Mouse (Mus musculus) lung, postnatal 0 days (tissue): ENCODE results near the gene Pole.

Source experiments
- CTCF ChIP-seq: IDR thresholded peaks from 2 replicates; pipeline ENCODE4 v1.5.1; 2016; ENCODE audit warnings: antibody characterized with exemption, mild to moderate bottlenecking
- EP300 ChIP-seq: IDR thresholded peaks from 2 replicates; pipeline ENCODE4 v1.6.1; 2016; ENCODE audit warnings: antibody characterized with exemption, mild to moderate bottlenecking, control low read depth

- TF ChIP-seq CTCF = no peak
- TF ChIP-seq EP300 = no peak
Observed at GRCm38 (mm10) chr5:110244091-110244490, 42.0 kb upstream of the Pole start.
